Mouse (Mus musculus) neural tube, embryonic 12.5 days (tissue): ENCODE measurements around the gene Tuba3a. TPM values are rescaled to one million over a fixed set of nuclear protein-coding genes. Genes with fewer than 3 reads are reported as not detected.
"Not testable (repeated sequence)": the region's sequence is repeated elsewhere in the genome, so short reads cannot be mapped to it uniquely, and the experiment has no call there.

Experiments used
- ATAC-seq: fragments of 200-750 bp; cut with Nextera tagmentation; 2 replicates; pipeline ENCODE4 v1.8.0; 2017; ENCODE audit warnings: low read depth, mild to moderate bottlenecking, moderate TSS enrichment, moderate library complexity; ENCODE audit not compliant: low FRiP score
- H3K27ac ChIP-seq: fragments of 300-500 bp; sonication (generic); 2 replicates; pipeline ENCODE4 v1.5.1; 2016
- H3K27me3 ChIP-seq: fragments of 300-500 bp; sonication (generic); replicated peaks from 2 replicates; pipeline ENCODE4 v1.6.1; 2016; ENCODE audit warnings: mild to moderate bottlenecking
- H3K36me3 ChIP-seq: fragments of 300-500 bp; sonication (generic); 2 replicates; pipeline ENCODE4 v1.6.1; 2016; ENCODE audit warnings: mild to moderate bottlenecking
- H3K4me1 ChIP-seq: fragments of 300-500 bp; sonication (generic); 2 replicates; pipeline ENCODE4 v1.6.1; 2016
- H3K4me2 ChIP-seq: fragments of 300-500 bp; sonication (generic); replicated peaks from 2 replicates; pipeline ENCODE4 v1.6.1; 2016; ENCODE audit warnings: mild to moderate bottlenecking
- H3K4me3 ChIP-seq: fragments of 300-500 bp; sonication (generic); 2 replicates; pipeline ENCODE4 v1.5.1; 2016
- H3K9ac ChIP-seq: fragments of 300-500 bp; sonication (generic); 2 replicates; pipeline ENCODE4 v1.6.1; 2016; ENCODE audit warnings: mild to moderate bottlenecking
- H3K9me3 ChIP-seq: fragments of 300-500 bp; sonication (generic); 2 replicates; pipeline ENCODE4 v1.6.1; 2016; ENCODE audit warnings: mild to moderate bottlenecking
- WGBS: fragments of 180-500 bp; shearing (Covaris S2); methylation state at CpG from one replicate; pipeline ENCODE4 v1.1.7; 2016; 5-methylcytosine and 5-hydroxymethylcytosine counted together
- polyA plus RNA-seq: library from polyadenylated mRNA; unstranded; fragments of >200 nt; fragmentation: Nextera tagmentation; extraction: Ambion mirVana; gene quantifications from 2 replicates; pipeline ENCODE4 v1.2.1, GENCODE M21; 2016

The Tuba3a gene
- polyA plus RNA-seq, 1 experiment from 2014 or later = 0.42 TPM

DNA sequence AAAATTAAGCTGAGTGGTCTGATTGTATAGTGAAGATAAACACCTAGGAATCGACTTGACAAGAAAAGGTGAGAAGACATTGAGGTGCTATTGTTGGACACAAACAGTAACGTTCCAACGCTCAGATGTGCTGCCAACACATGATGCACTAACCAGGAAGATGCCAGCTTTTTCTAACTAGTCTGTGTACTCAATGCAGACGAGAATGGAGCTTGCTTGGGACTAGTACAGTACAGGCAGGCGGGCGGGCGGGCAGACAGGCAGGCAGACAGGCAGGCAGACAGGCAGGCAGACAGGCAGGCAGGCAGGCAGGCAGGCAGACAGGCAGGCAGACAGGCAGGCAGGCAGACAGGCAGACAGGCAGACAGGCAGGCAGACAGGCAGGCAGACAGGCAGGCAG is 18.6 kb upstream of the Tuba3a start:
- 89% methylated on average over 7 of the region's 7 CpGs for WGBS
- not testable (repeated sequence) for H3K9me3 ChIP-seq, H3K4me1 ChIP-seq, H3K4me2 ChIP-seq, ATAC-seq, H3K36me3 ChIP-seq, H3K4me3 ChIP-seq, H3K27me3 ChIP-seq, H3K9ac ChIP-seq, H3K27ac ChIP-seq

GRCm38 (mm10) chr6:125303242-125303641 is 17.4 kb upstream of the Tuba3a start:
- H3K4me3 ChIP-seq = no peak overlapping the region
- no peak overlapping the region for H3K4me2 ChIP-seq
- ATAC-seq = no peak
- H3K36me3 ChIP-seq = no peaks in the 10 kb centered on the region
- no peaks in the 10 kb centered on the region for H3K27me3 ChIP-seq
- no peaks in the 10 kb centered on the region for H3K9me3 ChIP-seq
- H3K27ac ChIP-seq = no peak overlapping the region
- 74% methylated on average over 4 of the region's 4 CpGs for WGBS
- no peaks in the 10 kb centered on the region for H3K4me1 ChIP-seq
- no peak overlapping the region for H3K9ac ChIP-seq

- H3K4me1 ChIP-seq = no peaks in the 10 kb centered on the region
- H3K27ac ChIP-seq = no peak overlapping the region
- H3K4me2 ChIP-seq = no peak overlapping the region
- WGBS = 88% methylated on average over 24 of the region's 24 CpGs
- H3K9me3 ChIP-seq = no peaks in the 10 kb centered on the region
- ATAC-seq = no peak
- no peak overlapping the region for H3K4me3 ChIP-seq
- H3K27me3 ChIP-seq = no peaks in the 10 kb centered on the region
- H3K9ac ChIP-seq = no peak overlapping the region
- H3K36me3 ChIP-seq = no peaks in the 10 kb centered on the region
Measured at GRCm38 (mm10) chr6:125302231-125302982, 16.6 kb upstream of the Tuba3a start.

DNA sequence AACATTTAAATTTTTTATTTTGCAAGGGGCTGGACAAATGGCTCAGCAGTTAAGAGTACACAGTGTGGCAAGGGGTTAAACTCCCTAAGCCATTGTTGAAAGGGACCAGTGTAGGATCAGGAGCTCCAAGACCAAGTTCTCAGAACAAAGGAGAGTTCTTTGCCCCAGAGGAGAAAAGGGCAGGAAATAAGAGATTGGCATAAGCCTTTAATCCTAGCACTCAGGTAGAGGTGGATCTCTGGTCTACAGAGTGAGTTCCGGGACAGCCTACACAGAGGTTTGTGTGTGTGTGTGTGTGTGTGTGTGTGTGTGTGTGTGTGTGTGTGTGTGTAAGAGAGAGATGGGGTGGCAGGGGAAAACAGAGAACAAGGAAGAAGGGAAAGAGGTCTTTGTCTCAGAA is 15.1 kb upstream of the Tuba3a start:
- Histone ChIP-seq H3K9me3 (no peaks in the 10 kb centered on the region), H3K27me3 (no peaks in the 10 kb centered on the region), H3K4me2 (no peak overlapping the region), H3K36me3 (no peaks in the 10 kb centered on the region), H3K4me3 (no peak overlapping the region), H3K4me1 (no peaks in the 10 kb centered on the region), H3K9ac (no peak overlapping the region), H3K27ac (no peak overlapping the region)
- no peak for ATAC-seq
- WGBS = 89% methylated on average over 1 of the region's 1 CpGs

DNA sequence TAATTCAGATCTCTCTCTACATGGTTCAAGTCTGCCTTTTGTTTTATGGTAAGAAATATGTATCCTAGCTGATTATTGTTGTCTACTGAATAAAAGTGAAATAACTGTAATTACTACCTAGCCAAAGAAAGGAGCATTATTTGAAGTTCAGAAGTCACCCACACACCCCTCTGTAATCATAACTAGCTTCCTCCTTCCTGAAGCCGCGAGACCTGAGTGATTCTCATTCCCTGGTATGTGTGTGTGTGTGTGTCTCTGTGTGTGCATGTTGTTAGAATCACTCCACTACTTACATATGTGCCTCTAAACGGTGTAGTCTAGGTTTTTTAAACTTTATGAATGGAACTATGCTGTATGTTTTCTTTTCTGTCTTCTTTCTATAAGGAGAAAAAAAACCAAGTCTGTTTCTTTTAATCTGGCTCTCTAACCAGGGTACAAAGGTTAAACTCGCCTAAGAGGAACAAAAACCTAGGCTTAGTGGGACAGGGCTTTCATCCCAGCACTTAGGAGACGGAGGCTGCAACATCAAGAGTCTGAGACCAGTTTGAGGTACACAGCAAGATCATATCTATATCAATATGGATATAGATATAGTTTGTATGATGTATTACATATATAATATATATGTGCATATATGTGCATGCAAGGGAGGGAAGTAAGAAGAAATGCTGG is 11.4 kb upstream of the Tuba3a start:
- no peak overlapping the region for H3K27ac ChIP-seq
- WGBS = 80% methylated on average over 5 of the region's 5 CpGs
- 0 out of 2 replicates have a peak, but pooled peaks cover 5% of the 10 kb centered on the region for H3K9me3 ChIP-seq
- H3K4me2 ChIP-seq = no peak overlapping the region
- H3K36me3 ChIP-seq = no peaks in the 10 kb centered on the region
- no peak overlapping the region for H3K4me3 ChIP-seq
- no peaks in the 10 kb centered on the region for H3K4me1 ChIP-seq
- ATAC-seq = no peak
- no peak overlapping the region for H3K9ac ChIP-seq
- H3K27me3 ChIP-seq = no peaks in the 10 kb centered on the region

DNA sequence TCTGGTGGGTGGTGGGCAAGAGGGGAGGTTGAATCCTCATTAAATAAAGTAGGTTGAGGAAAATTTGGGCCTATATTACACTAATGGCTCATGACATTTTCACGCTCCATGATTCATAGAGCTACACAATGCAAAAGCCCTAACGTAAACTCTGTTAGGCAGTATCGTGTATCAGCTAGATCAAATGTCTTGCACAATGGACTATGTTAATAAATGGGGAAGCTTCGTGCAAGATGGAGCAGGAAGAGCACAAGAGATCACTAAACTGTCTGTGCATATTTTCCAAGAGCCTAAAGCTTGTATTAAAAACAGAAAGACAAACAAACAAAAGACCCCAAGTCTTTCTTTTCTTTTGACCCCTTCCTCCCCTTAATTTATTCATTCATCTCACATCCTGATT is 8.2 kb upstream of the Tuba3a start:
- H3K9ac ChIP-seq = no peak overlapping the region
- ATAC-seq = no peak
- no peak overlapping the region for H3K4me3 ChIP-seq
- 83% methylated on average over 4 of the region's 4 CpGs for WGBS
- H3K4me2 ChIP-seq = no peak overlapping the region
- no peaks in the 10 kb centered on the region for H3K36me3 ChIP-seq
- H3K27me3 ChIP-seq = no peaks in the 10 kb centered on the region
- H3K9me3 ChIP-seq = 0 out of 2 replicates have a peak, but pooled peaks cover 5% of the 10 kb centered on the region
- no peak overlapping the region for H3K27ac ChIP-seq
- H3K4me1 ChIP-seq = no peaks in the 10 kb centered on the region

DNA sequence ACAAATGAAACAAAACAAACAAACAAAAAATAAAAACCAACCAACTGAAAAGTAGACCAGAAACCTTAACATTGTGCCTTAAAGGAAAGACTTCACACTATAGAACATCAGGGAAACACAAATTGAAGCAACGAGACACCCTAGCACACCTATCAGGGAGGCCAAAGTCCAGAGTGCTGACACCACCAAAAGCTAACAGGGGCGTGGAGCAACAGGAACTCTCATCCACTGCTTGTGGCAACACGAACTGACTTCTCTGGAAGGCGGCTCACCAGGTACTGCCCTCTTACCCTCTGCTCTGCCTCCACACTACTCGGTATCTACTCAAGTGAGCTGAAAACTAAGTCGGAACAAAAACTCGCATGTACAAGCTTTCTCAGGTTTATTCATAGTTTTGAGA is 6.4 kb upstream of the Tuba3a start:
- no peak overlapping the region for H3K9ac ChIP-seq
- H3K4me1 ChIP-seq = no peaks in the 10 kb centered on the region
- no peak for ATAC-seq
- no peaks in the 10 kb centered on the region for H3K36me3 ChIP-seq
- H3K9me3 ChIP-seq = 0 out of 2 replicates have a peak, but pooled peaks cover 5% of the 10 kb centered on the region
- H3K27ac ChIP-seq = no peak overlapping the region
- H3K27me3 ChIP-seq = no peaks in the 10 kb centered on the region
- H3K4me2 ChIP-seq = no peak overlapping the region
- WGBS = 90% methylated on average over 7 of the region's 7 CpGs
- no peak overlapping the region for H3K4me3 ChIP-seq

DNA sequence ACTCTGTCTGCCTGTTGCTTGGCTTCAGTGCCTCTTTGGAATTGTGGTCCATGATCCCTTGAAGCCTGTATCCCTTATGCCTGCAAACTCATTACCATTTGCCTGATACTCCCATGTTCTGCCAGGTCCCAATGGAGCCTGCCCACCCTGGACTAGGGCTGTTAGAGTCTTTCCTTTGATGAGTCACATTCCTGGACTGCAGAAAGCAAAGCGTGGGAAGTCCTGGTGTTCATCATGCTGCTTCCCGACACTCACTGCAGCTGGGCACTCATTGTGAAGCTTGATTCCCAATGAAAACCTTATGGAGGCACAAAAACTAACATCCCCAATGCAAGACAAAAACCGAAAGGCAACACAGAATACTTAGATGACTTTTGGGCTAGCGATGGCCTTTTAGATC is 5.5 kb upstream of the Tuba3a start:
- Histone ChIP-seq H3K9me3 (0 out of 2 replicates have a peak, but pooled peaks cover 5% of the 10 kb centered on the region), H3K9ac (no peak overlapping the region), H3K27me3 (no peaks in the 10 kb centered on the region), H3K36me3 (no peaks in the 10 kb centered on the region), H3K4me3 (no peak overlapping the region), H3K4me1 (no peaks in the 10 kb centered on the region), H3K27ac (no peak overlapping the region), H3K4me2 (no peak overlapping the region)
- WGBS = 86% methylated on average over 4 of the region's 4 CpGs
- no peak for ATAC-seq

DNA sequence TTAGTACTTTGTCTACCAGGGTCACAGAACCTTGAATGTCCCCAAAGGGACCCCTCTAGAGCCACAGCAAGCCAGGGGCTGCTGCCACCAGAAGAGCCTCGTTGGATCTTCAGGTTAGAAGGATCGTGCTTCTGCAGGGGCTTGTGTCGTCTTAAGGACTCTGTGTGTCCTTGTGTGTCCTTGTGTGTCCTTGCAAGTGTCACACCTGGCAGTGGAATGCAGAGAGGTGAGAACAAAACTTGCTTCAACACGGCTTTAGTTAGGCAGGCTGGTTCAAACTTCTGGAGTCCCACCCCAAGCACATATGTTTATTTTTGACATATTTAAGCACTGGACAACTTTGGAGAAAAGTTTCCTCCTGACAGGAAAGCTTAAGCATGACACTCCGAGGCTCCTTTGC is 2.9 kb upstream of the Tuba3a start:
- H3K4me1 ChIP-seq = no peaks in the 10 kb centered on the region
- no peaks in the 10 kb centered on the region for H3K36me3 ChIP-seq
- no peak overlapping the region for H3K9ac ChIP-seq
- H3K4me3 ChIP-seq = no peak overlapping the region
- H3K4me2 ChIP-seq = no peak overlapping the region
- 81% methylated on average over 5 of the region's 5 CpGs for WGBS
- no peak for ATAC-seq
- H3K9me3 ChIP-seq = 0 out of 2 replicates have a peak, but pooled peaks cover 5% of the 10 kb centered on the region
- no peak overlapping the region for H3K27ac ChIP-seq
- no peaks in the 10 kb centered on the region for H3K27me3 ChIP-seq

- WGBS = 89% methylated on average over 4 of the region's 4 CpGs
Measured at GRCm38 (mm10) chr6:125286944-125287343, 1.1 kb upstream of the Tuba3a start.

DNA sequence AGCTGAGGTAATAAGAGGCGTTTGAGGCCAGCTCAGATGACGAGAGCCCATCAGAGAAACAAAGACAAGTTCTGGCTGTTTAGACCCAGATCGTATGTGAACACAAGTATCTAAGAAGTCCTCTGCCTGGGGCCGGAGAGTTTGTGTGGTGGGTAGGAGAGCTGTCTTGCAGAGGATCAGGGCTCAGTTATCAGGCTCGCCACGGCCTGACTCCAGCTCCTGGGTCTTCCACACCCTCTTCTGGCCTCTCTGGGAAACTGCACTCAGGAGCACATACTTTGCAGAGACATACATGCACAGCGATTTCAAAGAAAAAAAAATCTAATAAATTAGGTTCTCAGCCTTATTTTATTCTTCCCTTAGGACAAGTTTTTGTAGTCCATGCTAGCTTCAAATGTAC is 1.1 kb downstream of the Tuba3a start:
- no peak overlapping the region for H3K27ac ChIP-seq
- no peaks in the 10 kb centered on the region for H3K36me3 ChIP-seq
- H3K9me3 ChIP-seq = no peaks in the 10 kb centered on the region
- H3K4me2 ChIP-seq = no peak overlapping the region
- no peaks in the 10 kb centered on the region for H3K4me1 ChIP-seq
- H3K27me3 ChIP-seq = no peaks in the 10 kb centered on the region
- H3K4me3 ChIP-seq = no peak overlapping the region
- H3K9ac ChIP-seq = no peak overlapping the region
- WGBS = 93% methylated on average over 7 of the region's 7 CpGs
- ATAC-seq = no peak

More at GRCm38 (mm10) chr6:125286944-125287343, 1.1 kb upstream of the Tuba3a start:
- no peak overlapping the region for H3K27ac ChIP-seq
- no peaks in the 10 kb centered on the region for H3K9me3 ChIP-seq
- no peak for ATAC-seq
- H3K4me3 ChIP-seq = no peak overlapping the region
- H3K9ac ChIP-seq = no peak overlapping the region
- no peaks in the 10 kb centered on the region for H3K36me3 ChIP-seq
- no peaks in the 10 kb centered on the region for H3K27me3 ChIP-seq
- no peak overlapping the region for H3K4me2 ChIP-seq
- no peaks in the 10 kb centered on the region for H3K4me1 ChIP-seq

GRCm38 (mm10) chr6:125284250-125284649 is 1.6 kb downstream of the Tuba3a start:
- Histone ChIP-seq H3K36me3 (no peaks in the 10 kb centered on the region), H3K4me3 (no peak overlapping the region), H3K27me3 (no peaks in the 10 kb centered on the region), H3K9ac (no peak overlapping the region), H3K27ac (no peak overlapping the region), H3K4me2 (no peak overlapping the region), H3K4me1 (no peaks in the 10 kb centered on the region), H3K9me3 (no peaks in the 10 kb centered on the region)
- no peak for ATAC-seq
- 59% methylated on average over 8 of the region's 8 CpGs for WGBS

DNA sequence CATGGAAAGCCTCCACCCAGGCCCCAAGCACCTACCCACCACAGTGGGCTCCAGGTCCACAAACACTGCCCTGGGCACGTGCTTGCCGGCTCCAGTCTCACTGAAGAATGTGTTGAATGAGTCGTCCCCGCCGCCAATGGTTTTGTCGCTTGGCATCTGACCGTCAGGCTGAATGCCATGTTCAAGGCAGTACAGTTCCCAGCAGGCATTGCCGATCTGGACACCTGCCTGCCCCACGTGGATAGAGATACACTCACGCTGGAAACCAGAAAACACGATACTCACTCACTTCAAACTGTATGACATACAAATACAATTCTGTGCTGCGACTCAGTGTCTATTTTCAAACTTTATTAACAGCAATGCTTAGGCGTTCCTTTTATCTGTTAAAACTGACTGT is 3.1 kb downstream of the Tuba3a start:
- H3K4me3 ChIP-seq, H3K36me3 ChIP-seq, ATAC-seq, H3K4me1 ChIP-seq, H3K27ac ChIP-seq, H3K27me3 ChIP-seq, H3K9me3 ChIP-seq, H3K4me2 ChIP-seq, H3K9ac ChIP-seq: not testable (repeated sequence)
- 93% methylated on average over 13 of the region's 13 CpGs for WGBS
